Mouse (Mus musculus) megakaryocyte, embryonic 14.5 days (primary cell): ENCODE data around the gene B3gat2. TPM values are rescaled to one million over a fixed set of nuclear protein-coding genes. Genes with fewer than 3 reads are reported as not detected.

Source experiments
- H3K27me3 ChIP-seq: replicated peaks from 2 replicates; pipeline ENCODE3; 2012; ENCODE audit warnings: inconsistent platforms
- H3K36me3 ChIP-seq: replicated peaks from 2 replicates; pipeline ENCODE3; 2012; ENCODE audit warnings: low read length, inconsistent platforms, mixed read lengths
- H3K4me1 ChIP-seq: 2 replicates; pipeline ENCODE4 v1.6.1; 2012; ENCODE audit warnings: inconsistent platforms
- H3K4me3 ChIP-seq: replicated peaks from 2 replicates; pipeline ENCODE3; 2012; ENCODE audit warnings: moderate library complexity, mild to moderate bottlenecking, inconsistent platforms
- H3K9me3 ChIP-seq: 2 replicates; pipeline ENCODE4 v1.6.1; 2012; ENCODE audit warnings: inconsistent platforms
- FLI1 ChIP-seq: IDR thresholded peaks from 2 replicates; pipeline ENCODE4 v1.6.1; 2012; ENCODE audit warnings: low read length, inconsistent platforms, mixed read lengths
- GATA1 ChIP-seq: IDR thresholded peaks from 3 replicates; pipeline ENCODE4 v1.6.1; 2012; ENCODE audit warnings: mixed read lengths, low read length, inconsistent platforms, borderline replicate concordance
- polyA plus RNA-seq: library from polyadenylated mRNA; stranded (reverse); fragments of >175 nt; gene quantifications from 2 replicates; pipeline ENCODE4 v1.2.3, GENCODE M21; 2012; ENCODE audit warnings: low replicate concordance; ENCODE audit not compliant: insufficient read depth

The B3gat2 gene
- polyA plus RNA-seq, 1 experiment: 0.01 TPM

GRCm38 (mm10) chr1:23826887-23827758, 65.6 kb downstream of the B3gat2 start:
- Histone ChIP-seq H3K36me3 (no peaks in the 10 kb centered on the region), H3K4me3 (no peak overlapping the region), H3K27me3 (no peaks in the 10 kb centered on the region), H3K4me1 (peaks cover 21% of the 10 kb centered on the region), H3K9me3 (no peaks in the 10 kb centered on the region; the same call in 1 of the 2 replicates)
- no peak for TF ChIP-seq GATA1
- no peak for TF ChIP-seq FLI1

- H3K36me3 ChIP-seq: peaks cover 15% of the 10 kb centered on the region
- no peaks in the 10 kb centered on the region for H3K27me3 ChIP-seq
- no peak overlapping the region for H3K4me3 ChIP-seq
- no peaks in the 10 kb centered on the region; the same call in 1 of the 2 replicates for H3K9me3 ChIP-seq
- H3K4me1 ChIP-seq: peaks cover 9% of the 10 kb centered on the region
- TF ChIP-seq FLI1 (no peak), GATA1 (no peak)
Measured at GRCm38 (mm10) chr1:23834246-23834645, 72.7 kb downstream of the B3gat2 start.

- no peak for TF ChIP-seq GATA1
- TF ChIP-seq FLI1: no peak
- no peak overlapping the region for H3K4me3 ChIP-seq
- no peaks in the 10 kb centered on the region for H3K27me3 ChIP-seq
- H3K4me1 ChIP-seq: peaks cover 9% of the 10 kb centered on the region
- H3K36me3 ChIP-seq: peaks cover 20% of the 10 kb centered on the region
- no peaks in the 10 kb centered on the region; the same call in 1 of the 2 replicates for H3K9me3 ChIP-seq
Measured at GRCm38 (mm10) chr1:23834819-23835218, 73.3 kb downstream of the B3gat2 start.

GRCm38 (mm10) chr1:23836630-23837029, 75.1 kb downstream of the B3gat2 start:
- peaks cover 36% of the 10 kb centered on the region for H3K36me3 ChIP-seq
- H3K9me3 ChIP-seq: no peaks in the 10 kb centered on the region
- H3K4me1 ChIP-seq: peaks cover 11% of the 10 kb centered on the region
- TF ChIP-seq FLI1: no peak
- TF ChIP-seq GATA1: no peak
- H3K4me3 ChIP-seq: no peak overlapping the region
- no peaks in the 10 kb centered on the region for H3K27me3 ChIP-seq

- H3K27me3 ChIP-seq: no peaks in the 10 kb centered on the region
- no peaks in the 10 kb centered on the region for H3K9me3 ChIP-seq
- peaks cover 72% of the 10 kb centered on the region for H3K36me3 ChIP-seq
- H3K4me1 ChIP-seq: peaks cover 12% of the 10 kb centered on the region
- TF ChIP-seq FLI1 (no peak), GATA1 (no peak)
- H3K4me3 ChIP-seq: no peak overlapping the region
Measured at GRCm38 (mm10) chr1:23840924-23841323, 79.4 kb downstream of the B3gat2 start.

- TF ChIP-seq FLI1: no peak
- no peak for TF ChIP-seq GATA1
- Histone ChIP-seq H3K4me3 (no peak overlapping the region), H3K27me3 (no peaks in the 10 kb centered on the region), H3K4me1 (peaks cover 9% of the 10 kb centered on the region), H3K36me3 (peaks cover 87% of the 10 kb centered on the region), H3K9me3 (no peaks in the 10 kb centered on the region)
Measured at GRCm38 (mm10) chr1:23842629-23843028, 81.1 kb downstream of the B3gat2 start.

- Histone ChIP-seq H3K4me1 (peaks cover 9% of the 10 kb centered on the region), H3K27me3 (no peaks in the 10 kb centered on the region), H3K9me3 (no peaks in the 10 kb centered on the region), H3K4me3 (no peak overlapping the region), H3K36me3 (peaks cover 96% of the 10 kb centered on the region)
- TF ChIP-seq FLI1 (no peak), GATA1 (no peak)
Measured at GRCm38 (mm10) chr1:23843790-23844189, 82.2 kb downstream of the B3gat2 start.

- TF ChIP-seq FLI1: no peak
- TF ChIP-seq GATA1: no peak
Measured at GRCm38 (mm10) chr1:23845007-23845406, 83.5 kb downstream of the B3gat2 start.

GRCm38 (mm10) chr1:23846044-23846680, 84.6 kb downstream of the B3gat2 start:
- Histone ChIP-seq H3K36me3 (peaks cover 99% of the 10 kb centered on the region), H3K4me3 (no peak overlapping the region), H3K4me1 (0 out of 2 replicates have a peak, but pooled peaks cover 2% of the 10 kb centered on the region), H3K27me3 (no peaks in the 10 kb centered on the region), H3K9me3 (no peaks in the 10 kb centered on the region)
- TF ChIP-seq FLI1 (no peak), GATA1 (no peak)

More at GRCm38 (mm10) chr1:23845007-23845406, 83.5 kb downstream of the B3gat2 start:
- Histone ChIP-seq H3K4me1 (0 out of 2 replicates have a peak, but pooled peaks cover 2% of the 10 kb centered on the region), H3K27me3 (no peaks in the 10 kb centered on the region), H3K4me3 (no peak overlapping the region), H3K9me3 (no peaks in the 10 kb centered on the region), H3K36me3 (peaks cover 98% of the 10 kb centered on the region)

- peaks cover 99% of the 10 kb centered on the region for H3K36me3 ChIP-seq
Measured at GRCm38 (mm10) chr1:23855623-23856022, 94.1 kb downstream of the B3gat2 start.

More at GRCm38 (mm10) chr1:23855623-23856022, 94.1 kb downstream of the B3gat2 start:
- H3K4me1 ChIP-seq: peaks cover 14% of the 10 kb centered on the region
- H3K27me3 ChIP-seq: no peaks in the 10 kb centered on the region
- no peaks in the 10 kb centered on the region for H3K9me3 ChIP-seq
- H3K4me3 ChIP-seq: no peak overlapping the region
- TF ChIP-seq GATA1: no peak
- TF ChIP-seq FLI1: no peak
